Mouse (Mus musculus) kidney, adult 9 months (tissue): ENCODE data around the gene Btbd9.
"Not testable (repeated sequence)": the region's sequence is repeated elsewhere in the genome, so short reads cannot be mapped to it uniquely, and the experiment has no call there.

Source experiments
- DNase-seq: peaks from one replicate; pipeline ENCODE4 v3.0.0; 2022

Btbd9 gene

DNA sequence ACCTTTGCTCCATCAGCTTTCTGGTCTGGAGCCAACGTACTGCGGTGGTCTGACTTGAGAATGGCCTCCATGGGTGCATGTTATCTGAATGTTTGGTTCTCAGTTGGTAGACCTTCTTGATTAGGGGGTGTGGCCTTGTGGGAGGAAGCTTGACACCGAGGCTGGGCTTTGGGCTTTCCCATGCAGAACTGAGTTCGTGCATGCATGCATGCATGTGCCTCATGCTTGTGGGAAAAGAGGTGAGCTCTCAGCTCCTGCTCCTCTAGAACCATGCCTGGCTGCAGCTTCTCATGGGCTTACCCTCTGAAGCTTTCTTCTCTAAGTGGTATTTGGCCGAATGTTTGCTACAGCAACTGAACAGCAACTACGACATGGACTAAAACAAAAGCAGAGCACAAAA, 64.9 kb downstream of the Btbd9 start:
- DNase-seq, result no peak

DNA sequence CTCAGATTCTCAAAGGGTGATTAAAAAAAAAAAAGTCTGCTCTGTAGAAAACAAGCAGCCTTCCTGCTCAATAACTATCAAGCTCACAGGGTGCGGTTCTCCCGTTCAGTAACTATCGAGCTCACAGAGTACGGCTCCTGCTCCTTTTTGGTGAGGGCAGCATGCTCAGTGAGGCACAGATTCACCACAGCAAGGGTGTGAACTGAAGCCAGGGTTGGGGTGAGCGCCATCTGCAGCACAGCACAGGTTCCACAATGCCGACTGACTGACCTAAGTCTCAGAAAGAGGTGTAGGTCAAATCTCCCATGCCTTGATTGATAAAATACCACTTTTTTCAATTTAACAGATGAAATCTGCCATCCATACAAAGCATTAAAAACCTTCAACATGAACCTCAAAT, 66.1 kb downstream of the Btbd9 start:
- no peak for DNase-seq

DNA sequence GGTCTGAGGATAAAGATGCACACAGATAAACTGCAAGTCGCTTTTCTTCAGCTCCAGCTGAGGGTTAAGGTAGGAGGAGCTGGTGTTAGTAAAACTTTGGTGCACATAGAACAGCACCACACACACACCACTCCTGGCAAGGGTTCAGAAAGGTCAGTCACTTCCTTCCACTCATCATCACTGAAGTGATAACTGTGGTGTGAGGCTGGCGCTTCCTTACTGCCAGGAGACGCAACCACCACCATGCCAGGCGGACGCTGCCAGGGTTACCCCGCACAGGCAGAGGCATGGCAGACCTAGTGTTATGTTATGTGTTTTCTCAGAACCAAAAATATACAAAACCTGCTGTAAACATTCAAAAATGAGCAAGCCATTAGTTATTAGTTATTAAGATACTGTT, 66.6 kb downstream of the Btbd9 start:
- no peak for DNase-seq

DNA sequence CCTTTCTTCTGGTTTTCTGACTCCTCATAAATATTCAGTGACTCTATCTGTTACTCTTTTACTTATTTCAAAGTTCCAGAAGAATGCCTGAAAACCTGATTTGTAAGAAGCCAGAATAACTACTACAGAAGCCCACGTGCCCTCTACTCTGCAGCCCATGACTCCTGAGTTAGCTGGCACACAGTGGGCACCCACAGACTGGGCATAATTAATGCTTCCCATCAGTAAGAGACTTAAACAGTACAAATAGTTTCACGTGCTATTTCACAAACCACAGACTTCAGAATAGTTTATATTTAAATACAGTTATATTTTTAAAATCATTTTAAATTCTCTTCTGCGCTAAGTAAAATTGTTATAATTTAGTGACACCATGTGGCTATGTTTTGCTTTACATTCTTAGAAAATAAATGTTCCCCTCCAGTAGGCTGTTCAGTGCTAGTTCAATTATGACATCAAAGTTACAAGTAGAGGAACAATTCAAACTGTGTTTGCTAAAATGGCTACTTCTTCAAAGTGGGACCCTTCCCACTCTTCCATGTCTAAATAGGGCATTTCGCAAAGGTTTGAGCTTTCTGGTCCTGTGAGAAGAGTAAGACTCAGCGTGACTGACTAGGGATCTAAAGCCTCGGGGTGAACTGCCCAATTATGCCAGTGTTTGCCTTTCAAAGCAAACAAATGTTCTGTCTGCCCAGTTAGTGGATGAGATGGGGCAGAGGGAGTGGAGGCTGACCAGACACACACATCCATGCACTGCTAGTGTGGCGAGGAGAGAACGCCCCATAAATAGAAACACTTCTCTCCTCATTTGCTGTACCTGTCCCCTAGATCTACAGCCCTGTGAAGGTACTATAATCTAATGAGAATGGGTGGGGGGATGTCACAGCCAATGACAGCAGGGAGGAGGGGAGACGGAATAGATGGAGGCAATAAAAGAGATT, 68.4 kb downstream of the Btbd9 start:
- no peak for DNase-seq

DNA sequence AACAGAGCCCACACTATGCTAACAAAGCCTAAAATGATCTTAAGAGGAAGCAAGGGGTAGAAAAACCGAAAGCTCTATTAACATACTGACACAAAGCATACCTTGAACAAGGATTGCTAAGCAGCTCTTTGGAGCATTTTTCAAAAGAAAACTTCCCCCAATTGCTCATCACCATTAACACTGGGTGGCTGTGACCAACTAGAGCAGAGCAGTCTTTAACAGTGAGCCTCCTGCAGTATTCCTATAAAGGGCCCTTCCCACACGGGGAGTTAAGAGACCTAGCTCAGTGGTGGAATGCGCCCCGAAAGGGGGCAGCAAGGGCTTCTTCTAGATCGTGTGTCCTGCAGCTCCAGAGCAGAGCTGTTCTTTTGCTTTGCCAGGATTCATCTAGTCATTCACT, 69.4 kb downstream of the Btbd9 start:
- no peak for DNase-seq

DNA sequence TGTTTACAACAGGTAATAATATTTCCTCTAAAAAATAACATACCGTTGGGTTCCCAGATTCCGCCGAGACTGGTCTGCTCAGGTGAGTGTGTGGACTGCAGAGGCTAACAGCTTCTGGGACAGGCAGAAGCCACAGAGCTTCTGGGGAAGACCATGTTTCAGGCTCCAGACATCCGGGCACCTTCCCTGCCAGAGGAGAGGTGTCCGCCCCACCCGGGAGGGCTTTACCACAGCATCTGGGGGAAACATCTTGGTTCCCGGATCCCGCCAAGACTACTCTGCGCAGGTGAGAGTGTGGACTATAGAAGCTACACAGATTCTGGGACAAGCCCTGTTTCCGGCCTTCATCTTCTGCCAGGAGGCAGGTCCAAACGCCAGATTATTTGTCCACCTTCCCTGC, 76.7 kb downstream of the Btbd9 start:
- DNase-seq, result not testable (repeated sequence)

DNA sequence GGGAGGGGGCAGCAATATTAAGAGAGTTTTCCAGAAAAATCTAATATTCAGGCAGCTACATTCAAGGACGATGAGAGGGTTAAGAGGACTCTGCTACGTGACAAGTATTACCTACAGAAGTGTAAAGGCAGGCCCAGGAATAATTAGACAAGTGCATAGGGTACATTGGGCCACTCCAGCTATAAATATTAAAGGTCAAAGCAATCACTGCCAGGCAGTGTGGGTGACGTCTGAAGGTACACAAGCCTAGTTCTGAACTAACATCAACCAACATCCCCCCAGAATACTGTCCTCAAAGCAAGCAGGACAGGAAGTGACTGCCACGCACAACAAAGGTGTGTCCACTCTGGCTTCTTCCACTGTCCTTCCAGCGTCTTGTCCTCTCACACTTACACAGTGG, 77.5 kb downstream of the Btbd9 start:
- DNase-seq, result no peak

DNA sequence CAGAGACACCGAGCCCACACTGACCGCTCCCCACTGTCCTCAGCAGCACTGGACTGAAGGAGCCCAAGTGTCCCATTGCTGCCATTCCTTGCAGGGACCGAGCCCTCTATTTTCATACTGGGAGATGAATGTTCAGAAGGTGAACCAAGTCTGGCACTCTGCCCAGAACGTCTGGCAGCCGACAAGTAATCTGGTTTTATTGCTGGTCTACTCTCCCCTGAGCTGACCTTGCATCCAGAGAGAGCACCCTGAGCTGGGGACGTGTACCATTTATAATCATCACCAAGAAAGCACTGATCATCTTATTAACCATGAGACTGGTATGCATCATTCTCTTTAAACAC, 77.9 kb downstream of the Btbd9 start:
- peak; percentile 64 for DNase-seq

DNA sequence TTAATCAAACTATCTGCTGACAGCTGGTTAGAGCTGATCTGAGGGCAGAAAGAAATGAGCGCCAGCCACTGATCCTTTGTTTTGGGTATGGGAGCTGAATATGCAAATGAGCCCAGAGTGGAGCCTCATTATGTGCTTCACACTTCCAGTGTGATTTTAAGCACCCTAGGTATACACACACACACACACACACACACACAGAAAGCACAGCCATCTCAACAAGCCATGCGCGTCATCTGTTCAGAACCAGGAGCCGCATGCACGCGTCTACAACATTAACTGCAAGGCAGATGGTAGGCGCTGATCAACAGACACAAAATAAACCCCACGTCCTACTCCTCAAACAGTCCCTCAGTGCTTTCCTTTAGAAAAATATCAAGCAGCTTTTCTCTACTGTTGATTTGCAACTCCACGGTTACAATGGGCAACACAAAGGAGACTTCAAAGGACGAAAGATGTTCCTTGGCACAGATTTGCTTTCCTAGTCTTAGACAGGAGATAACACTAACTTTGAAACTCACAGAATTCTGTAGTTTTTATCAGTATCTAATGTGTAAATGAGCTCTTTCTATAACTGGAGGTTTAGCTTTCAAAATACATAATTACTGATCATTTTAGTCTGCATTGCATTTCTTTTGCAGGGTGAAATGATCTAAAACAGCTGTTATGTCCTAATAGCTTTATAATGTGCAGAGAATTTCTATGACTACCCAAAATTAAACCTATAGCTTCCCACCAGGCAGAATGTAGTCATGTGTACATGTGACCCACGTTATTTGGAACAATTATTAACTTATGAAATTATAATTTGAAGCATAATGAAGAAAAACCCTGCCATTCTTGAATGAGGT, 78.5 kb downstream of the Btbd9 start:
- no peak for DNase-seq

DNA sequence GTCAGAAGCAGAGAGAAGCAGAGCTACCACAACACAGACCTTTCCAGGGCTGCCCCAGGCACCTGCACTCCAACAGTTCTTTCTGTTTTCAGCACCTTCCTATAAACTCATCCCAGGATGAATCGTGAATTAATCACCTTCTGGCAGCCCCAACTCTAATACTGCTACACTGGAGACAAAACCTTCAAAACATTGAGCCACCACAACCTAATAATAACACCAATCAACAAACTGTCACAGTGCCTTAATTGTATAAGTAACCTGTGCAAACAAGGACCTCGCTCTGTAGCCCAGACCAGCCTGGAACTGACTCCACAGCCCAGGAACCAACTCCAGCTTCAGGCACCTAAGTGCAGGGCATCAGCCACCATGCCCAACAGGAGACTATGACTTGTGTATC, 80.7 kb downstream of the Btbd9 start:
- DNase-seq, result no peak

DNA sequence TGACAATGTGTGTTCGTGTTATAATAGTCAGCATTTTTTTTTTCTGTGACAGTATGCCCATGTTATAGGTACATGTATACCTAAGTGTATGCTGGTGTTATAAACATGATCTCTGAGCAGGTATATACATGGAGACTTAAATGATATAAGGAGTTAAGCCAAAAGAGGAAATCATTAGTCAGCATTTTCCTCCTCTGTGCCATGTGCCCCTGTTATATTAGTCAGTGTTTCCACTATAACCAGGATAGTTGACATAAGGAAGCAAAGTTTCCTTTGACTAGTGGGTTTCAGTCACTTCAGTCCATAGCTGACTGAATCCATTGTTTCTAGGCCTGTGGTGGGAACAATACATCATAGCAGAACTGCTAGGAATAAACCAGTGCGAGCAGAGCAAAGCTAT, 81.1 kb downstream of the Btbd9 start:
- DNase-seq, result no peak

DNA sequence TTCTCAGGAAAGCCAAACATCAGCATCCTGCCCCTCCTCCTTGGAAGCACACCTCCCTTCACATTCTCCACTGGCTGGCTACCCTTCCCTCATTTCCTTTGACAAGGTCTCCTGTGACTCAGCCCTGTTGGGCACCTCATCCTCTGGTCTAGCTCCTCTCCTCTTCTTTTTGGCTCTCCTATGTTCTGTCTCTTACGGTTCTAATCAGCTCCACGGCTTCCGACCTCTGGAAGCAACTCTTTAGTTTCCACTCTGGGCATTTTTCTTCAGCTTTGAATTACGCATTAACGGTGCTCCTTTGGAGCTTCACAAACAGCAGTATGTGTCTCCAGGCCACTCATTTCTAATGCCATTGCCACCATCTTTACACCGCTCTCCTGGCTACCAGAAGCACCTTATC, 82.8 kb downstream of the Btbd9 start:
- DNase-seq, result no peak

DNA sequence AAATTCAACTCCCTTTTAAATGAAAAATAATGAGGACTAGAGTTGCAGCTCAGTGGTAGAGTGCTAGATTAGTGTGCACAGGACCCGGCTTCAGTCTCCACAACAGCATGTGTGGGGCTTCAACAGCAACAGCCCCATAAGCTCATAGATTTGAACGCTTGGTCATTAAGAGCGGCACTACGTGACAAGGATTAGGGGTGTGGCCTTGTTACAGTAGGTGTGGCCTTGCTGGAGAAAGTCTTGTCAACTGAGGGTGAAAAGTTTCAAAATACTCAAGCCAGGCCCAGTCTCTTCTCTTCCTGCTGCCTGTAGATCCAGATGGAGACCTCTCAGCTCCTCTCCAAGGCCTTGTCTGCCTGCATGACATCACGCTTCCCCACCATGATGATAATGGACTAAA, 84.1 kb downstream of the Btbd9 start:
- no peak for DNase-seq

DNA sequence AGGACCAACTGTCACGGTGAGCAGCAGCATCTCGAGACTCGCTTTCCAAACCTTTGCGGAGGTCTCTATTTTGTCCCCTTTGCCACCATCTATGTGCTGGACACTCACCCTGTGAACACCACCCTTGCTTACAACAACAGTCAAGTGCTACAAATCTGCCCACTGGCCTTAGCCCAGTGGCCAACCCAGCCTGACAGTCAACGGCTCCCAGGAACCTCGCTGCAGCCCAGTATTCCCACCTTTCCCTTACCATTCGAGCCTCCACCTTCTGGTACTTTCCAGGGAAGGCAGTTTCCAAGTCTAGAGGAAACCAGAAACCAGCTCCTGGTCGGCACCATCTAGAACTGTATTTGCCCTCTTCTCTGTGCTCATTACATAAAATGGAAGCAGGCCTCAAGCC, 84.7 kb downstream of the Btbd9 start:
- DNase-seq, result no peak

DNA sequence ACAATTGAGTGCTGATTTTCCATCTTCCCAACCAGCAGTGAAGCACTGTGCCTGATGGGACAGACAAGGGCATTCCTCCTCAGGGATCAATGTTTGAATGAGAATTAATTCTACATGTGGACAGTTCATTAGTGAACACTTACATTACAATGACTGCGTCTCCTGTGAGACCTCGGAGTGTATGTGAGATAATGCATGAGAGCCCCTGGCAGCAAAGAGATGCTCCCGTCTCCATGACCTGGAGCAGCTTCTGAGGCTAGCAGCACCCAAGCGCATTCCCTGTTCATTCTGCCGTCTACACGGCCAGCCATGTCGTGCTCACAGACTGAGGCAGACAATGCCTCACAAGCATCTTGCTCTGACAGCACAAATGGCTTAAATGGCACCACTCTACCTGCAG, 85.7 kb downstream of the Btbd9 start:
- no peak for DNase-seq

DNA sequence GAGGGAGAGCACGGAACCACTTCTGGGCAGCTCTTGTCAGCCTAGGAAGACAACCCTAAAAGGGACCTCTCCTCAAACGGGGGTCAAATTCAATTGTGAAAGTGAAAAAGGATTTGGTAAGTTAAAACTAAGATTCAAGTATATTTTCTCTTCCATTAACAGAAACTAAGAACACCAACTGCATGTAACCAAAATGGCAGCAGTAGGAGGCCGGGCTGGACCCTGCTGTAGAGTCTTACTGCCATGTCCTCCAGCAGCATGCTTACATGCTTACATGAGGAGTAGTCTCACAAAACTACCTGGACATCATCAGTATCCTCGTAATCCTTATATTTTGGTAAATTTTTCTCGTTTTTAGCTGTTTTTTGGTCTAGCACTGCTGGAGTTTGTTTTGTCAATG, 86.2 kb downstream of the Btbd9 start:
- no peak for DNase-seq

DNA sequence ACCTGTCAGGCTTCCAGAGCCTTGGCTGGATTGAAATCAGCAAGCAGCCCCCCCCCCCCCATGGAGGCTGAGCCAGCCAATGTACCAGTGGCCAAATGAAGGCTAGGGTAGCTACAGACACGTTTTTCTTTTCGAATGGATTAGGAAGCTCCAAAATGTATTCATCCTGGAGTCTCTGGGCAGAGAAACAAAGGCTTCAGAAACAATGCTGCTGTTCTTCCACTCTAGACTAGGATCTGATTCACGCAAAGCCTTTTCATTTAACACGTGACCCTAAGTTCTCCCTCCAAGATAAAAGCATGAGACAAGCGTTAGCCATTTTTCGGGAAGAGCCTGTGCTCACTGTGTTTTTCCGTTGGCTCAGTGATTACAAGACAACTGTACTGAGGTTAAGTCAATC, 86.7 kb downstream of the Btbd9 start:
- DNase-seq, result no peak

DNA sequence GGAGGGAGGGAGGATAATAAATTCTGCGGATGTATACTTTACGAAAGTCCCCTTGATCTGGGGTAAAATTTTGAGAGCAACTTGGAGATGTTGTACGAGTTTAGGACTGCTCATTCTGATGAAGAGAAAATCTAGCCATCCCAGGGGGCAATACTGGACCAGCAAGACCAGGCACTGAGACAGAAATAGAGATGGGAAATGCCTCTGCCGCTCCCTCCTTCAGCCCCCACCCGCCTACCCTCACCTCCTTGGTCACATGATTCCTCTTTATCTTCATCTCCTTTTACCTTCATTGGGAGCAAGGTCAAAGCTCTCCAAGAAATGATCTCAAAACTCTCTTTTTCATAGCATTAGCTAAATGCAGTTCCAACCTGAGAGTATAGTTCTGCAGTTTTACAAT, 88.6 kb downstream of the Btbd9 start:
- no peak for DNase-seq

DNA sequence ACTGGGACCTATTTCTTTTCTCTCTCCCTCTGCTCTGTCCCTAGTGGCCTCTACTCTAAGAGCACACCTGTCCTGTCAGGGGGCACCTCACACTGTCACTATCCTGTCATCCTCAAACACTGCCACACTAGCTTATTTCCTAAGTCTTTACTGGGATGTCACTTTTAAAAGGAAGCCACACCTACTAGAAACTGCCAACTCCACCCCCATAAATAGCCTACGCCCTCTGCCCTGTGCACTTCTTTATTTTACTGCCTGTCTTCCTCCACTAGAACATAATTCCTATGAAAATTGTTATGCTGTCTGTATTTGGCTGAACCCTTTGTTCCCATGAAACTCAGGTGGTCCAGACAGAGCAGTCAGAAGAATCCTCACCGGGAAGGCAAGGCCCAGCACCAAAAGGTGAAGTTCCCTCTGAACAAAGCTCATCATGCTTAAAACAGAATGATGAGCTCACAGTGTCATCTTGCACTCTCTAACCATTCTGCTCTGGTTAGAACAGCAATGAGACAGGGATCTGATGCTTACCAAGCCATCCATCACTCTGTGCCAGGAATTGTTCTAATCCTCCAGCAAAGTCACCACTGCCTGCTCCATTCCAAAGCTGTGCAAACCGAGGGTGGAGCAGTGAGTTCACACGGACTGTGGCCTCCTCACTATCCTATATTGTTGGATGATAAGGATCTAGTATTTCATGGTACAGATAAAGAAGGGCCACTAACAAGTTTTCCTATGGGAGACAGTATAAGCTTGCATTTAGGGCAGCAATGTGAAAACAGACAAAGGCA, 91.0 kb downstream of the Btbd9 start:
- DNase-seq, result no peak

DNA sequence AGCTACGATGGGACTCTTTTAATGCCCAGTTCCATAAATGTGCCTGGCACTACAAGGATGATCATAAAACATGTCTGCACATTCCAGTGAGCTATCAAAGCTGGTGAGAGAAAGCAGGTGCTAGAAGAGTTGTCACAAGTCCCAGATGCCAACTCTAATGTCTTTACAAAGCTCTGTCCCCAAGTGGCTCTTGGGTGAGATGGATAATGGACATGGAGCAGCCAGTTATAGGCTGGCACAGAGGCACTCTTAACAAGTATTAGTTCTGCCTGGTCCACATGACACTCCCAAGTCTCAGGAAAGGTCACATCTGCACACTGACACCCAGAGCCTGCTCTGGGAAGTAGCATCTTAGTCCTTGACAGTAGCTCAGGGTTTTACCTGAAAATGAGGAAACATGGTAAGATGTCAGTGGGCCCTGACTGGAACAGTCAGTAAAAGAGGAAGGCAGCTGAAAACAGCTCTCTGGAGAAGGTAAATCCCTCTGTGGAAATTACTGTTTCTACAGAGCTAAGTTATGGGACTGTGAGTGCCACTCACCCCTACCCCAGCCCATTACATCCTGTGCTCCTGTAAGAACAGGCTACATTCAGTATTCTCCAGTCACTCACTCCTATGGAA, 91.7 kb downstream of the Btbd9 start:
- DNase-seq, result no peak

DNA sequence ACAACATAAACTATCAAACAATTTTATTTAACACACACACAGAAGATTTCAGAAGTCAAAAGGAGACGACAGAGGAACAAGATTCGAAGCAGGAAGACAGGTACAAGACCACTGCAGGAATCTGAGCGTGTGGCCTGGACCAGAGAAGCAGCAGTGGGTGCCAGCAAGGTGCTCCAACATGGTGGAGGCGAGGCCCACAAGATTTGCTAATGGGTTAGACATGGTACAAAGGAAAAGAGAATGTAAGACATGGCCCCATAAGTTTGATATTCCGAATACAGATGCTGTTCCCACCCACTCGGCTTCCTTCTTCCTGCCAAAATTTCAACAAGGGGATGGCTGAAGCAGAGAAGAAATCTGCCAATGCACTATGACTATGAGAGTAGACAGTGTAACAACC, 94.5 kb downstream of the Btbd9 start:
- DNase-seq, result no peak

DNA sequence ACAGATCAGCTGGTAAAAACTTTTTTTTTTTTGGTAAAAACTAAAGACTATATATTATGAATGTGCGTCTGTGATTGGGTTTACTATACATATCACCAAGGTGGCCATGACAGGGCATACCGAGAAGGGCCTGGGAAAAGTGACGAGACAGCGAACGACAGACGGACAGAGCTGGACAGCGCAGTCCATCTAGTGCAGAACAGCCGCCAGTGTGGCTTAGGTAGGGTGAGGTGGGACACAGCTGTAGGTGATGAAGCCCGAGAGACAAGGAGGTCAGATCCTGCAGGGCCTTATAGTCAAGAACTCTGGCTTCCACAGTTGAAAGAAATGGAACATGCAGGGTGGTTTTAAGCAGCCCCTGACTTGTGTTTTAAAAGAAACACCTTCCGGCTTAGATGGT, 94.9 kb downstream of the Btbd9 start:
- DNase-seq, result no peak

DNA sequence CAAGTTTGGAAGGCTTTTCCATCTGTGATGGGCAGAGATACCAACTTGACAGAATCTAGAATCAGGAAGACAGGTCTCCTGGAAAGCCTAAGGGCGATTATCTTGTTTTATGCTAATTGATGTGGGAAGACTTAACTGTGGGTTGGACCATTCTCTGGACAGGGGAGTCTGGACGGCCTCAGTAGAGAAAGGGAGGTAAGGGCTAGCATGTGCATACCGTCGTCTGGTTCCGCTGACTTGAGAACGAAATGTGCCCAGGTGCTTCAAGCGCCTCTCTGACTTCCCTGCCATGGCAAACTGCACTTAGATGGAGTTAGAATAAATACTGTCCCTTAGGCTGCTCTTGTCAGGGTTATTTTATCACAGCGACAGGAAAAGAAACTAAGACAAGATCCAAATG, 95.9 kb downstream of the Btbd9 start:
- no peak for DNase-seq
